Mouse (Mus musculus) MEL (cell line): ENCODE data around the gene Sipa1l2.

Experiments used
- CTCF ChIP-seq, 3 experiments: IDR thresholded peaks in 2 of 3; conservative IDR thresholded peaks in 1 of 3; 2 replicates each; pipeline ENCODE4 v1.5.1; 2011 to 2012; ENCODE audit warnings: low read length in 3 of 3, low read depth in 2 of 3, mild to moderate bottlenecking in 2 of 3, improper control_type of control experiment in 1 of 3, inconsistent platforms in 1 of 3, mixed read lengths in 1 of 3, moderate library complexity in 1 of 3; ENCODE audit not compliant: control insufficient read depth in 1 of 3, insufficient read depth in 1 of 3, poor library complexity in 1 of 3, severe bottlenecking in 1 of 3
- E2F4 ChIP-seq: IDR thresholded peaks from 2 replicates; pipeline ENCODE4 v1.6.1; 2011; ENCODE audit warnings: low read depth, low read length, improper control_type of control experiment, borderline replicate concordance
- EP300 ChIP-seq, 2 experiments: IDR thresholded peaks; 2 replicates each; pipeline ENCODE4 v1.6.1; 2011; ENCODE audit warnings: improper control_type of control experiment in 2 of 2, low read length in 2 of 2, low read depth in 1 of 2, mild to moderate bottlenecking in 1 of 2
- ETS1 ChIP-seq: IDR thresholded peaks from 2 replicates; pipeline ENCODE4 v1.6.1; 2012; ENCODE audit warnings: low read depth, mild to moderate bottlenecking, inconsistent platforms, low read length, improper control_type of control experiment, moderate library complexity
- GABPA ChIP-seq: IDR thresholded peaks from 2 replicates; pipeline ENCODE4 v1.6.1; 2012; ENCODE audit warnings: low read depth, mild to moderate bottlenecking, inconsistent platforms, low read length, improper control_type of control experiment, moderate library complexity
- HCFC1 ChIP-seq: IDR thresholded peaks from 2 replicates; pipeline ENCODE4 v1.6.1; 2012; ENCODE audit warnings: low read depth, mild to moderate bottlenecking, inconsistent platforms, low read length, improper control_type of control experiment, moderate library complexity
- MAFK ChIP-seq: IDR thresholded peaks from 2 replicates; pipeline ENCODE4 v1.6.1; 2011; ENCODE audit warnings: low read depth, mild to moderate bottlenecking, low read length, improper control_type of control experiment, borderline replicate concordance
- MAZ ChIP-seq: IDR thresholded peaks from 2 replicates; pipeline ENCODE4 v1.6.1; 2012; ENCODE audit warnings: low read depth, mild to moderate bottlenecking, inconsistent platforms, low read length, improper control_type of control experiment
- MYB ChIP-seq: IDR thresholded peaks from 2 replicates; pipeline ENCODE4 v1.6.1; 2011; ENCODE audit warnings: mild to moderate bottlenecking, low read depth, low read length, improper control_type of control experiment
- NRF1 ChIP-seq: IDR thresholded peaks from 2 replicates; pipeline ENCODE4 v1.6.1; 2014; ENCODE audit warnings: low read depth, mild to moderate bottlenecking, inconsistent platforms, low read length, improper control_type of control experiment, moderate library complexity; ENCODE audit not compliant: poor library complexity, insufficient read depth, severe bottlenecking
- POLR2AphosphoS2 ChIP-seq: IDR thresholded peaks from 2 replicates; pipeline ENCODE4 v1.6.1; 2011; ENCODE audit warnings: low read length, improper control_type of control experiment
- RAD21 ChIP-seq: IDR thresholded peaks from 2 replicates; pipeline ENCODE4 v1.6.1; 2011; ENCODE audit warnings: mild to moderate bottlenecking, low read depth, low read length, improper control_type of control experiment
- UBTF ChIP-seq: IDR thresholded peaks from 2 replicates; pipeline ENCODE4 v1.6.1; 2012; ENCODE audit warnings: low read depth, mild to moderate bottlenecking, inconsistent platforms, low read length, improper control_type of control experiment, moderate library complexity, borderline replicate concordance; ENCODE audit not compliant: insufficient read depth
- ZNF384 ChIP-seq: IDR thresholded peaks from 2 replicates; pipeline ENCODE4 v1.6.1; 2012; ENCODE audit warnings: low read depth, mild to moderate bottlenecking, inconsistent platforms, low read length, improper control_type of control experiment

DNA sequence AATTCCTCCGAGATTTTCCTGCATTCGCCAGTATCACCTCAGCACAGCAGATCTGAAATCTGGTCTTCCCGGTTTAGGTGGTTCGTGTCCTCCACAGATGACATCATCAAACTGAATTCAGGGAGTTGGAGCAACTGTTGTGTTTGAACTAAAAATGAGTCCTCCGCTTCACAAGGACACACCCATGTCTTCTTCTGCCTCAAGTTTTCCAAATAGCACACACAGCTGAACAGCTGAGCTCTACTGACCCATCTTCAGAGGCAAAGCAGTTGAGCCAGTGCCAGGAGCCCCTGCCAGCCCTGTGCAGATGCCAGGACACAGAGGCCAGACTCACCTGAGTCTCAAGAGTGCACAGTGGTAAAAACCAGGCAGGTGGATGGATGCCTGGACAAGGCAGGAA is 12.9 kb downstream of the Sipa1l2 start:
- TF ChIP-seq EP300 (IDR thresholded peaks at IDR 0.05; ENCODE audit: low read depth in 1 of 2, low read length in 2 of 2) (no peak), RAD21 (no peak), ETS1 (no peak), NRF1 (no peak), MAFK (no peak), ZNF384 (no peak), E2F4 (no peak), MAZ (no peak), CTCF (IDR thresholded peaks at IDR 0.05 in 2 of 3, conservative IDR thresholded peaks at IDR 0.05 in 1 of 3; ENCODE audit: control insufficient read depth in 1 of 3, insufficient read depth in 1 of 3, low read depth in 2 of 3, low read length in 3 of 3, poor library complexity in 1 of 3, severe bottlenecking in 1 of 3) (no peak), GABPA (no peak), UBTF (no peak), POLR2AphosphoS2 (no peak), HCFC1 (no peak), MYB (no peak)
